Mouse (Mus musculus): ENCODE results near the gene Snrpd2. TPM values are rescaled to one million over a fixed set of nuclear protein-coding genes. Genes with fewer than 3 reads are reported as not detected.
A peak's percentile ranks its signal among the peaks of the same experiment; 100 is the strongest.
"Not testable (repeated sequence)": the region's sequence is repeated elsewhere in the genome, so short reads cannot be mapped to it uniquely, and the experiment has no call there.

The Snrpd2 gene
- polyA plus RNA-seq, 1 experiment from 2014 or later = 69.6 TPM

GRCm38 (mm10) chr7:19146793-19147192 lies 2.7 kb upstream of the Snrpd2 start:
- WGBS = 90% methylated on average over 10 of the region's 10 CpGs
- H3K4me2 ChIP-seq (replicated peaks; ENCODE audit: low read depth) = no peak overlapping the region
- no peak for TF ChIP-seq CTCF (IDR thresholded peaks at IDR 0.05; ENCODE audit: low read depth)

GRCm38 (mm10) chr7:19147497-19148045 lies 2.0 kb upstream of the Snrpd2 start:
- no peak for ATAC-seq
- Histone ChIP-seq H3K4me1 (replicated peaks; ENCODE audit: control insufficient read depth, insufficient read depth, low read length) (0 out of 2 replicates have a peak, but pooled peaks cover 10% of the 10 kb centered on the region), H3K36me3 (ENCODE audit: control insufficient read depth, insufficient read depth) (peaks cover 8% of the 10 kb centered on the region), H3K4me2 (replicated peaks; ENCODE audit: low read depth) (no peak overlapping the region), H3K27ac (ENCODE audit: low read depth, low read length) (no peak overlapping the region), H3K9ac (ENCODE audit: low read depth, low read length) (no peak overlapping the region), H3K9me3 (ENCODE audit: control insufficient read depth) (no peaks in the 10 kb centered on the region), H3K4me3 (ENCODE audit: low read depth, low read length) (no peak overlapping the region), H3K27me3 (replicated peaks; ENCODE audit: control insufficient read depth, insufficient read depth, low read length) (no peaks in the 10 kb centered on the region)
- WGBS = 52% methylated on average over 6 of the region's 6 CpGs
- TF ChIP-seq CTCF (IDR thresholded peaks at IDR 0.05; ENCODE audit: low read depth) = no peak

More at GRCm38 (mm10) chr7:19146793-19147192, 2.7 kb upstream of the Snrpd2 start:
- no peak overlapping the region for H3K27ac ChIP-seq (ENCODE audit: low read depth, low read length)
- H3K9me3 ChIP-seq (ENCODE audit: control insufficient read depth) = no peaks in the 10 kb centered on the region
- H3K4me1 ChIP-seq (replicated peaks; ENCODE audit: control insufficient read depth, insufficient read depth, low read length) = 0 out of 2 replicates have a peak, but pooled peaks cover 10% of the 10 kb centered on the region
- peaks cover 3% of the 10 kb centered on the region for H3K36me3 ChIP-seq (ENCODE audit: control insufficient read depth, insufficient read depth)
- no peak overlapping the region for H3K4me3 ChIP-seq (ENCODE audit: low read depth, low read length)
- H3K9ac ChIP-seq (ENCODE audit: low read depth, low read length) = no peak overlapping the region
- ATAC-seq = no peak
- H3K27me3 ChIP-seq (replicated peaks; ENCODE audit: control insufficient read depth, insufficient read depth, low read length) = no peaks in the 10 kb centered on the region

- H3K27ac ChIP-seq (ENCODE audit: low read depth, low read length) = peak overlapping the region; percentile 62; the same call in 1 of the 2 replicates
- peak overlapping the region; percentile 88 for H3K4me2 ChIP-seq (replicated peaks; ENCODE audit: low read depth)
- no peak for TF ChIP-seq CTCF (IDR thresholded peaks at IDR 0.05; ENCODE audit: low read depth)
- 10% methylated on average over 20 of the region's 20 CpGs for WGBS
- H3K9ac ChIP-seq (ENCODE audit: low read depth, low read length) = peak overlapping the region; percentile 59
- no peak for ATAC-seq
- H3K9me3 ChIP-seq (ENCODE audit: control insufficient read depth) = no peaks in the 10 kb centered on the region
- H3K4me1 ChIP-seq (replicated peaks; ENCODE audit: control insufficient read depth, insufficient read depth, low read length) = 0 out of 2 replicates have a peak, but pooled peaks cover 10% of the 10 kb centered on the region
- H3K36me3 ChIP-seq (ENCODE audit: control insufficient read depth, insufficient read depth) = peaks cover 15% of the 10 kb centered on the region
- H3K27me3 ChIP-seq (replicated peaks; ENCODE audit: control insufficient read depth, insufficient read depth, low read length) = no peaks in the 10 kb centered on the region
- peak overlapping the region; percentile 66 for H3K4me3 ChIP-seq (ENCODE audit: low read depth, low read length)
Measured at GRCm38 (mm10) chr7:19148180-19148874, 1.2 kb upstream of the Snrpd2 start.

GRCm38 (mm10) chr7:19148875-19149541 lies 514 bp upstream of the Snrpd2 start, which contains the start of gene Qpctl:
Qpctl (minus strand) TSS chr7:19149291.
- H3K4me2 ChIP-seq (replicated peaks; ENCODE audit: low read depth) = peak within 1 kb of the TSS; percentile 88
- H3K4me1 ChIP-seq (replicated peaks; ENCODE audit: control insufficient read depth, insufficient read depth, low read length) = 0 out of 2 replicates have a peak, but pooled peaks cover 10% of the 10 kb centered on the region
- H3K9ac ChIP-seq (ENCODE audit: low read depth, low read length) = peak within 1 kb of the TSS; percentile 59
- no peak for TF ChIP-seq CTCF (IDR thresholded peaks at IDR 0.05; ENCODE audit: low read depth)
- peak within 1 kb of the TSS; percentile 62; the same call in 1 of the 2 replicates for H3K27ac ChIP-seq (ENCODE audit: low read depth, low read length)
- H3K4me3 ChIP-seq (ENCODE audit: low read depth, low read length) = peak within 1 kb of the TSS; percentile 66
- no peaks in the 10 kb centered on the region for H3K27me3 ChIP-seq (replicated peaks; ENCODE audit: control insufficient read depth, insufficient read depth, low read length)
- H3K36me3 ChIP-seq (ENCODE audit: control insufficient read depth, insufficient read depth) = peaks cover 19% of the 10 kb centered on the region
- peak; percentile 96 for ATAC-seq
- no peaks in the 10 kb centered on the region for H3K9me3 ChIP-seq (ENCODE audit: control insufficient read depth)
- under 1% methylated on average over 43 of the region's 43 CpGs for WGBS

- not testable (repeated sequence) for H3K4me2 ChIP-seq (replicated peaks; ENCODE audit: low read depth); H3K9ac ChIP-seq (ENCODE audit: low read depth, low read length); ATAC-seq; H3K4me3 ChIP-seq (ENCODE audit: low read depth, low read length); H3K27me3 ChIP-seq (replicated peaks; ENCODE audit: control insufficient read depth, insufficient read depth, low read length); H3K27ac ChIP-seq (ENCODE audit: low read depth, low read length); H3K4me1 ChIP-seq (replicated peaks; ENCODE audit: control insufficient read depth, insufficient read depth, low read length); H3K9me3 ChIP-seq (ENCODE audit: control insufficient read depth)
- peaks cover 27% of the 10 kb centered on the region for H3K36me3 ChIP-seq (ENCODE audit: control insufficient read depth, insufficient read depth)
- 86% methylated on average over 10 of the region's 10 CpGs for WGBS
Measured at GRCm38 (mm10) chr7:19151121-19151520, 1.6 kb downstream of the Snrpd2 start.

- Histone ChIP-seq H3K27ac (ENCODE audit: low read depth, low read length) (no peak overlapping the region), H3K4me3 (ENCODE audit: low read depth, low read length) (no peak overlapping the region), H3K27me3 (replicated peaks; ENCODE audit: control insufficient read depth, insufficient read depth, low read length) (peaks cover 3% of the 10 kb centered on the region; the same call in 1 of the 2 replicates), H3K4me1 (replicated peaks; ENCODE audit: control insufficient read depth, insufficient read depth, low read length) (0 out of 2 replicates have a peak, but pooled peaks cover 8% of the 10 kb centered on the region), H3K9me3 (ENCODE audit: control insufficient read depth) (no peaks in the 10 kb centered on the region), H3K9ac (ENCODE audit: low read depth, low read length) (no peak overlapping the region), H3K4me2 (replicated peaks; ENCODE audit: low read depth) (no peak overlapping the region), H3K36me3 (ENCODE audit: control insufficient read depth, insufficient read depth) (peaks cover 27% of the 10 kb centered on the region)
- no peak for TF ChIP-seq CTCF (IDR thresholded peaks at IDR 0.05; ENCODE audit: low read depth)
- WGBS = 77% methylated on average over 8 of the region's 8 CpGs
- ATAC-seq = no peak
Measured at GRCm38 (mm10) chr7:19154796-19155195, 5.3 kb downstream of the Snrpd2 start.

Measured in intestine, postnatal 0 days (tissue).